Mouse (Mus musculus) liver, postnatal 0 days (tissue): ENCODE results near the gene Tmem95. TPM values are rescaled to one million over a fixed set of nuclear protein-coding genes. Genes with fewer than 3 reads are reported as not detected.

Source experiments
- ATAC-seq: fragments of 200-750 bp; cut with Nextera tagmentation; 2 replicates; pipeline ENCODE4 v1.8.0; 2017; ENCODE audit warnings: mild to moderate bottlenecking, moderate library complexity
- DNase-seq: peaks from one replicate; pipeline ENCODE4 v3.0.0-alpha.2; 2016
- H3K27ac ChIP-seq: fragments of 300-500 bp; sonication (generic); 2 replicates; pipeline ENCODE4 v1.5.1; 2014; ENCODE audit warnings: antibody characterized with exemption, moderate library complexity, mild to moderate bottlenecking, low read depth
- H3K27me3 ChIP-seq: fragments of 300-500 bp; sonication (generic); 2 replicates; pipeline ENCODE4 v1.6.1; 2014; ENCODE audit warnings: low read length, control low read depth, mixed read lengths; ENCODE audit not compliant: insufficient read depth
- H3K36me3 ChIP-seq: fragments of 300-500 bp; sonication (generic); replicated peaks from 2 replicates; pipeline ENCODE4 v1.6.1; 2014; ENCODE audit warnings: mild to moderate bottlenecking, control low read depth, low read length, moderate library complexity, mixed read lengths; ENCODE audit not compliant: insufficient read depth
- H3K4me1 ChIP-seq: fragments of 300-500 bp; sonication (generic); 2 replicates; pipeline ENCODE4 v1.6.1; 2014; ENCODE audit warnings: antibody characterized with exemption, mild to moderate bottlenecking, control low read depth; ENCODE audit not compliant: insufficient read depth
- H3K4me2 ChIP-seq: fragments of 300-500 bp; sonication (generic); 2 replicates; pipeline ENCODE4 v1.6.1; 2014; ENCODE audit warnings: low read depth, mild to moderate bottlenecking, low read length, moderate library complexity, mixed read lengths
- H3K4me3 ChIP-seq: fragments of 300-500 bp; sonication (generic); 2 replicates; pipeline ENCODE4 v1.5.1; 2014; ENCODE audit warnings: low read depth, low read length
- H3K9ac ChIP-seq: fragments of 300-500 bp; sonication (generic); replicated peaks from 2 replicates; pipeline ENCODE4 v1.6.1; 2014; ENCODE audit warnings: mild to moderate bottlenecking, moderate library complexity
- H3K9me3 ChIP-seq: fragments of 300-500 bp; sonication (generic); 2 replicates; pipeline ENCODE4 v1.6.1; 2016; ENCODE audit warnings: mild to moderate bottlenecking, control low read depth, low read length, mixed read lengths
- CTCF ChIP-seq: sonication (generic); IDR thresholded peaks from 2 replicates; pipeline ENCODE4 v1.5.1; 2016; ENCODE audit warnings: antibody characterized with exemption, low read depth
- EP300 ChIP-seq: IDR thresholded peaks from 2 replicates; pipeline ENCODE4 v1.6.1; 2016; ENCODE audit warnings: antibody characterized with exemption, low read depth, mild to moderate bottlenecking
- WGBS: fragments of 180-500 bp; shearing (Covaris S2); extraction: QIAGEN DNeasy Blood & Tissue Kit; methylation state at CpG from one replicate; pipeline ENCODE4 v1.1.7; 2014; ENCODE audit not compliant: insufficient replicate concordance; 5-methylcytosine and 5-hydroxymethylcytosine counted together
- polyA plus RNA-seq: library from polyadenylated mRNA; unstranded; fragments of >200 nt; fragmentation: Nextera tagmentation; extraction: Ambion mirVana; gene quantifications from 2 replicates; pipeline ENCODE4 v1.2.1, GENCODE M21; 2015

Tmem95 gene
- polyA plus RNA-seq, 1 experiment from 2014 or later: not detected

GRCm38 (mm10) chr11:69911701-69912100 is 33.9 kb upstream of the Tmem95 start:
- no peak overlapping the region for H3K4me2 ChIP-seq
- no peak overlapping the region for H3K9ac ChIP-seq
- H3K4me1 ChIP-seq: peaks cover 30% of the 10 kb centered on the region
- ATAC-seq (no peak), DNase-seq (no peak)
- 93% methylated on average over 6 of the region's 6 CpGs for WGBS
- peaks cover 76% of the 10 kb centered on the region for H3K36me3 ChIP-seq
- no peaks in the 10 kb centered on the region for H3K27me3 ChIP-seq
- no peak overlapping the region for H3K4me3 ChIP-seq
- H3K27ac ChIP-seq: no peak overlapping the region
- H3K9me3 ChIP-seq: no peaks in the 10 kb centered on the region
- TF ChIP-seq CTCF: no peak
- no peak for TF ChIP-seq EP300

GRCm38 (mm10) chr11:69910781-69911560 is 33.2 kb upstream of the Tmem95 start:
- peaks cover 76% of the 10 kb centered on the region for H3K36me3 ChIP-seq
- H3K4me2 ChIP-seq: no peak overlapping the region
- WGBS: 88% methylated on average over 17 of the region's 17 CpGs
- no peak overlapping the region for H3K9ac ChIP-seq
- H3K9me3 ChIP-seq: no peaks in the 10 kb centered on the region
- ATAC-seq: no peak
- H3K27ac ChIP-seq: no peak overlapping the region
- H3K4me3 ChIP-seq: no peak overlapping the region
- H3K4me1 ChIP-seq: peaks cover 22% of the 10 kb centered on the region
- no peaks in the 10 kb centered on the region for H3K27me3 ChIP-seq
- DNase-seq: no peak
- no peak for TF ChIP-seq CTCF
- TF ChIP-seq EP300: no peak

GRCm38 (mm10) chr11:69910177-69910576 is 32.4 kb upstream of the Tmem95 start:
- Histone ChIP-seq H3K27ac (no peak overlapping the region), H3K27me3 (no peaks in the 10 kb centered on the region), H3K4me3 (no peak overlapping the region), H3K9me3 (no peaks in the 10 kb centered on the region), H3K9ac (no peak overlapping the region), H3K4me2 (no peak overlapping the region), H3K36me3 (peaks cover 76% of the 10 kb centered on the region), H3K4me1 (peaks cover 15% of the 10 kb centered on the region)
- no peak for ATAC-seq
- 90% methylated on average over 8 of the region's 8 CpGs for WGBS
- TF ChIP-seq CTCF (no peak), EP300 (no peak)
- DNase-seq: peak; percentile 10

- Histone ChIP-seq H3K36me3 (peaks cover 78% of the 10 kb centered on the region), H3K4me2 (no peak overlapping the region), H3K9ac (no peak overlapping the region), H3K27ac (no peak overlapping the region), H3K4me3 (no peak overlapping the region), H3K4me1 (peaks cover 5% of the 10 kb centered on the region), H3K9me3 (no peaks in the 10 kb centered on the region), H3K27me3 (no peaks in the 10 kb centered on the region)
- TF ChIP-seq EP300: no peak
- no peak for TF ChIP-seq CTCF
- DNase-seq: no peak
- WGBS: 76% methylated on average over 5 of the region's 5 CpGs
- no peak for ATAC-seq
Observed at GRCm38 (mm10) chr11:69909174-69909573, 31.4 kb upstream of the Tmem95 start.

GRCm38 (mm10) chr11:69908645-69909044 is 30.8 kb upstream of the Tmem95 start:
- H3K9me3 ChIP-seq: no peaks in the 10 kb centered on the region
- no peak overlapping the region for H3K27ac ChIP-seq
- H3K36me3 ChIP-seq: peaks cover 78% of the 10 kb centered on the region
- H3K4me2 ChIP-seq: no peak overlapping the region
- ATAC-seq (no peak), DNase-seq (no peak)
- TF ChIP-seq EP300 (no peak), CTCF (no peak)
- no peaks in the 10 kb centered on the region for H3K27me3 ChIP-seq
- 92% methylated on average over 11 of the region's 11 CpGs for WGBS
- no peak overlapping the region for H3K9ac ChIP-seq
- no peak overlapping the region for H3K4me3 ChIP-seq
- peaks cover 5% of the 10 kb centered on the region for H3K4me1 ChIP-seq

GRCm38 (mm10) chr11:69904311-69904710 is 26.5 kb upstream of the Tmem95 start:
- H3K9me3 ChIP-seq: no peaks in the 10 kb centered on the region
- peaks cover 21% of the 10 kb centered on the region for H3K4me1 ChIP-seq
- DNase-seq (peak; percentile 11), ATAC-seq (no peak)
- TF ChIP-seq EP300 (no peak), CTCF (no peak)
- WGBS: 89% methylated on average over 9 of the region's 9 CpGs
- no peak overlapping the region for H3K4me2 ChIP-seq
- H3K27me3 ChIP-seq: 0 out of 2 replicates have a peak, but pooled peaks cover 5% of the 10 kb centered on the region
- peaks cover 50% of the 10 kb centered on the region for H3K36me3 ChIP-seq
- no peak overlapping the region for H3K9ac ChIP-seq
- H3K4me3 ChIP-seq: no peak overlapping the region
- no peak overlapping the region for H3K27ac ChIP-seq
